Mouse (Mus musculus): ENCODE measurements at regions not wholly inside any gene's neighbourhood (a gene's known extent, or its start where the extent isn't known, plus 50 kb on each side); places are given as distances from the start of the nearest gene placed in this dataset.

DNA sequence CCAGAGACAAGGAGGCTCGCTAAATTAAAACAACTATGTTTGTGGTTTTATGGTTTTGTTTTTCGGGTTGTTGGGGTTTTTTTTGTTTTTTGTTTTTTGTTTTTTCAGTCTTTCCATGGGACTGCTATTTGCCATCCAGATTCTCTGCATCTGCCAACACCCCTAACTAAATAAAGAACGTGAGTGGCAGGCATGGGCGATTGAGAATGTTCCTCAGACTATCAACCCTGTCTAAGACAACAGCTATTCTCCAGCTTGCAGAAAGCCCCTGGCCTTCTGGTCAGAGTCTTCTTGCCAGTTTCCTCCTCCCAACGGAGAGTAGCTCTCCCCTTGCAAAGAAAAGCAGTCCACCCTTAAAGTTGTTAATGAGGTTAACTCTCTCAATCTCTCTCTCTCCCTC, 123.2 kb downstream of the Sptssa start:
- H3ac ChIP-seq (ENCODE audit: control insufficient read depth, insufficient read length, low read depth) = no peak overlapping the region
- no peaks in the 10 kb centered on the region for H3K36me3 ChIP-seq (ENCODE audit: control insufficient read depth, insufficient read depth)
- no peaks in the 10 kb centered on the region for H3K27me3 ChIP-seq (ENCODE audit: control insufficient read depth, insufficient read depth, insufficient read length)
- H3K4me3 ChIP-seq (ENCODE audit: insufficient read depth, poor library complexity, severe bottlenecking) = no peak overlapping the region
- TF ChIP-seq USF1 (IDR thresholded peaks at IDR 0.05; ENCODE audit: low read depth) (no peak), CTCF (IDR thresholded peaks at IDR 0.05; ENCODE audit: control insufficient read depth, insufficient read depth, insufficient read length) (no peak)
- H3K79me2 ChIP-seq (ENCODE audit: control insufficient read depth, insufficient read depth) = no peaks in the 10 kb centered on the region
- H3K79me3 ChIP-seq (ENCODE audit: low read depth) = no peaks in the 10 kb centered on the region

DNA sequence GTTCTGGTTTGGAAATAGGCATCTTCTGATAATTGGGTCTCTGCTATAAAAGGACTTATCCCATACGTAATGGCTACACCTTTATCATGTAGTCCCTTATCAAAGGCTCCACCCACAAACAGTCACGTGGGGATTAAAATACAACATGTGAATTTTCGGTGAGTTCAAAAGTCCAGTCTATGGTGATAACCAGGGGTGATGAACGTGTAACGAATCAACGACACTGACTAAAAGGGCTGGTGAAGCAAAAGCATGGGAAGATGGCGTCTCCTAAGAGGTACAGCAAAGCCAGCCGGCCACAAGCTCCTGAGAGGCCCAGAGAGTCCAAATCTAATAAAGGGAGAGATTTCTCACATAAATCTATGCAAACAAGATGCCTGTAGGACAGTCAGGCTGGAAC, 124.3 kb downstream of the Sptssa start:
- no peaks in the 10 kb centered on the region for H3K36me3 ChIP-seq (ENCODE audit: control insufficient read depth, insufficient read depth)
- H3K79me2 ChIP-seq (ENCODE audit: control insufficient read depth, insufficient read depth) = no peaks in the 10 kb centered on the region
- no peak overlapping the region for H3ac ChIP-seq (ENCODE audit: control insufficient read depth, insufficient read length, low read depth)
- H3K27me3 ChIP-seq (ENCODE audit: control insufficient read depth, insufficient read depth, insufficient read length) = no peaks in the 10 kb centered on the region
- H3K4me3 ChIP-seq (ENCODE audit: insufficient read depth, poor library complexity, severe bottlenecking) = no peak overlapping the region
- no peaks in the 10 kb centered on the region for H3K79me3 ChIP-seq (ENCODE audit: low read depth)
- TF ChIP-seq CTCF (IDR thresholded peaks at IDR 0.05; ENCODE audit: control insufficient read depth, insufficient read depth, insufficient read length) (no peak), USF1 (IDR thresholded peaks at IDR 0.05; ENCODE audit: low read depth) (no peak)

DNA sequence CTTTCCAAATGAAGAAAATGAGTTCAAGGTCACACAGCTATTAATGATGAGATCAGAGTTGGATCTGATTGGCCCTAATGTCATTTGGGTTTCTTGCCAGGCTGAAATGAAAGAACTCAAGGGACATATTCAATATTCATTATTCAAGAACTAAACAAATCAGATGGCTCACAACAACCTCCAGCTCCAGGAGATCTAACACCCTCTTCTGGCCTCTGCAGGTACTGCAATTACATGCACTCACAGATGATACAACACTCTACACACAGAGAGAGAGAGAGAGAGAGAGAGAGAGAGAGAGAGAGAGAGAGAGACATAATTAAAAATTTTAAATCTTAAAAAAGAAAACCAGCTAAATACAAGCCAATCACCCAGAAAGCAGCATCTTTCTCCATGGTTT, 128.3 kb downstream of the Sptssa start:
- H3K79me2 ChIP-seq (ENCODE audit: control insufficient read depth, insufficient read depth) = no peaks in the 10 kb centered on the region
- no peaks in the 10 kb centered on the region for H3K36me3 ChIP-seq (ENCODE audit: control insufficient read depth, insufficient read depth)
- H3K79me3 ChIP-seq (ENCODE audit: low read depth) = no peaks in the 10 kb centered on the region
- H3K4me3 ChIP-seq (ENCODE audit: insufficient read depth, poor library complexity, severe bottlenecking) = no peak overlapping the region
- H3K27me3 ChIP-seq (ENCODE audit: control insufficient read depth, insufficient read depth, insufficient read length) = no peaks in the 10 kb centered on the region
- H3ac ChIP-seq (ENCODE audit: control insufficient read depth, insufficient read length, low read depth) = no peak overlapping the region
- TF ChIP-seq MYOG (IDR thresholded peaks at IDR 0.05; ENCODE audit: control insufficient read depth, extremely low read depth, insufficient read length) (no peak), CEBPB (IDR thresholded peaks at IDR 0.05; ENCODE audit: low read depth) (no peak), MAX (IDR thresholded peaks at IDR 0.05) (no peak), FOSL1 (IDR thresholded peaks at IDR 0.05; ENCODE audit: insufficient read depth, low read length, poor library complexity, severe bottlenecking) (no peak), CTCF (IDR thresholded peaks at IDR 0.05; ENCODE audit: control insufficient read depth, insufficient read depth, insufficient read length) (no peak), USF1 (IDR thresholded peaks at IDR 0.05; ENCODE audit: low read depth) (no peak), MYOD1 (IDR thresholded peaks at IDR 0.05; ENCODE audit: control insufficient read depth, insufficient read length, low read depth) (no peak)

DNA sequence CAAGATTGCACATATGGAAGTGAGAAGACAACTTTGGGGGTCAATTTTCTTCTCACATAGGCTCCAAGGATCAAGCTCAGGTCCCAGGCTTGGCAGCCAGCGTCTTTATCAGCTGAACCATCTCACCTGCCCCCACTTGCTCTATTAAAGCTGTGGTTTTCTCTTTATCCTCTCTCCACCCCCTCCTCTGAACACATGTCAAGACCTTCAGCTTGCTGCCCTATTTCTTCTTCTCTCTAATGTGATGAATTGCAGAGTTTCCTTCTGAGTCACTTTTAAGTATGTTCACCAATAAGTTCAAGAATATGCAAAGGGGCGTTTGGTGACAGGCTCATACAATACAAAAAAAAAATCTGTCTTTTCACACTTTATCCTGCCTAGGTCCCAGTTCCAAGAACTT, 128.8 kb downstream of the Sptssa start:
- Histone ChIP-seq H3ac (ENCODE audit: control insufficient read depth, insufficient read length, low read depth) (no peak overlapping the region), H3K79me2 (ENCODE audit: control insufficient read depth, insufficient read depth) (no peaks in the 10 kb centered on the region), H3K36me3 (ENCODE audit: control insufficient read depth, insufficient read depth) (no peaks in the 10 kb centered on the region), H3K4me3 (ENCODE audit: insufficient read depth, poor library complexity, severe bottlenecking) (no peak overlapping the region), H3K27me3 (ENCODE audit: control insufficient read depth, insufficient read depth, insufficient read length) (no peaks in the 10 kb centered on the region), H3K79me3 (ENCODE audit: low read depth) (no peaks in the 10 kb centered on the region)
- TF ChIP-seq MAX (IDR thresholded peaks at IDR 0.05) (no peak), MYOG (IDR thresholded peaks at IDR 0.05; ENCODE audit: control insufficient read depth, extremely low read depth, insufficient read length) (no peak), CEBPB (IDR thresholded peaks at IDR 0.05; ENCODE audit: low read depth) (no peak), FOSL1 (IDR thresholded peaks at IDR 0.05; ENCODE audit: insufficient read depth, low read length, poor library complexity, severe bottlenecking) (no peak), MYOD1 (IDR thresholded peaks at IDR 0.05; ENCODE audit: control insufficient read depth, insufficient read length, low read depth) (no peak), USF1 (IDR thresholded peaks at IDR 0.05; ENCODE audit: low read depth) (no peak), CTCF (IDR thresholded peaks at IDR 0.05; ENCODE audit: control insufficient read depth, insufficient read depth, insufficient read length) (no peak)

DNA sequence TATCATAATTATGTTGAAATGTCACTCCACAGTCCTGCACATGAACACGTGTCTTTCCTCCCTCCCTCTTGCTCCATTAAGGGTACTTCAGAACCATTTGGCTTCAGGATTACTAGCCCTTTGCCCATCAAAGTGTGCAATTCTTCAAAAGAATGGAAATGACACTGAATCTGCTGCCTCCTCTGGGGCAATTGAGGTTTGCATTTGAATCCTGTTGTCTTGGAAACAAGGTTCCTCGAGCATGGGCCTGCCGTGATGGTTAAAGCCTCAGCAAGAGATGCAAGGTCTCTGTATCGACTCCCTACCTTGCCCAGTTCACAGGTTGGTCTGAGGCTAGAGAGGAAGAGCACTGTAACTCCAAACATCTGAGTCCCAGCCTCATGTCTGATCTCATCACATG, 136.0 kb downstream of the Sptssa start:
- no peak for TF ChIP-seq MYOG (IDR thresholded peaks at IDR 0.05; ENCODE audit: control insufficient read depth, extremely low read depth, insufficient read length)
- Histone ChIP-seq H3K79me3 (ENCODE audit: low read depth) (no peaks in the 10 kb centered on the region), H3ac (ENCODE audit: control insufficient read depth, insufficient read length, low read depth) (no peak overlapping the region), H3K4me3 (ENCODE audit: insufficient read depth, poor library complexity, severe bottlenecking) (no peak overlapping the region), H3K27me3 (ENCODE audit: control insufficient read depth, insufficient read depth, insufficient read length) (no peaks in the 10 kb centered on the region), H3K79me2 (ENCODE audit: control insufficient read depth, insufficient read depth) (no peaks in the 10 kb centered on the region), H3K36me3 (ENCODE audit: control insufficient read depth, insufficient read depth) (no peaks in the 10 kb centered on the region)

DNA sequence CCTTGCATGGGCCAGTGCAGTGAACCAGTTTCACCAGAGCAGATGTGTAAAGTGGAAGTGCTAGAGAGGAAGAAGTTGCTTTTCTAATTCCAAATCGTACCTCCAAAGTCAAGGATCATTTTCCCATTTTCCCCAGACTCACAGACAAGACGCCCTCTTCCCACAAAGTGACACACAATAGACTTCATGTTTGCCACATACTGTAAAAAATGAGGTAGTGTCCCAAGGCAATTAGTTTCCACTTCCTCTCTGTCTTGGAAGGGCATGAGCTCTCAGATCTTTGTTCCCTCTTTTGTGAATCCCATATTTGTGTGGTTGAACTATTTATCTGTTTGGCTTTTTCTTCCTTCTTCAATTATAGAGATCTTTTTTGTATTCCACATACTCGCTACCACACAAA, 137.0 kb downstream of the Sptssa start:
- Histone ChIP-seq H3K79me2 (ENCODE audit: control insufficient read depth, insufficient read depth) (no peaks in the 10 kb centered on the region), H3K4me3 (ENCODE audit: insufficient read depth, poor library complexity, severe bottlenecking) (no peak overlapping the region), H3K79me3 (ENCODE audit: low read depth) (no peaks in the 10 kb centered on the region), H3K27me3 (ENCODE audit: control insufficient read depth, insufficient read depth, insufficient read length) (no peaks in the 10 kb centered on the region), H3K36me3 (ENCODE audit: control insufficient read depth, insufficient read depth) (no peaks in the 10 kb centered on the region), H3ac (ENCODE audit: control insufficient read depth, insufficient read length, low read depth) (no peak overlapping the region)
- TF ChIP-seq USF1 (IDR thresholded peaks at IDR 0.05; ENCODE audit: low read depth) = no peak
- TF ChIP-seq CTCF (IDR thresholded peaks at IDR 0.05; ENCODE audit: control insufficient read depth, insufficient read depth, insufficient read length) = no peak
- no peak for TF ChIP-seq MYOG (IDR thresholded peaks at IDR 0.05; ENCODE audit: control insufficient read depth, extremely low read depth, insufficient read length)
- TF ChIP-seq MYOD1 (IDR thresholded peaks at IDR 0.05; ENCODE audit: control insufficient read depth, insufficient read length, low read depth) = no peak
- TF ChIP-seq MAX (IDR thresholded peaks at IDR 0.05) = no peak
- TF ChIP-seq CEBPB (IDR thresholded peaks at IDR 0.05; ENCODE audit: low read depth) = no peak
- no peak for TF ChIP-seq FOSL1 (IDR thresholded peaks at IDR 0.05; ENCODE audit: insufficient read depth, low read length, poor library complexity, severe bottlenecking)
